Mouse (Mus musculus) myocyte (in vitro differentiated cells): ENCODE measurements at regions not wholly inside any gene's neighbourhood (a gene's known extent, or its start where the extent isn't known, plus 50 kb on each side); places are given as distances from the start of the nearest gene placed in this dataset.

Experiments used
- H3K27me3 ChIP-seq: one replicate; pipeline ENCODE4 v1.6.1; 2011; ENCODE audit not compliant: control insufficient read depth, insufficient read depth, insufficient read length
- H3K36me3 ChIP-seq: one replicate; pipeline ENCODE4 v1.6.1; 2011; ENCODE audit not compliant: control insufficient read depth, insufficient read depth
- H3K4me2 ChIP-seq: one replicate; pipeline ENCODE4 v1.6.1; 2011; ENCODE audit warnings: low read depth, control low read depth
- H3K4me3 ChIP-seq: one replicate; pipeline ENCODE4 v1.5.1; 2011; ENCODE audit warnings: mild to moderate bottlenecking, control low read depth, moderate library complexity
- H3K79me2 ChIP-seq: one replicate; pipeline ENCODE4 v1.6.1; 2011; ENCODE audit not compliant: control insufficient read depth, insufficient read depth
- H3ac ChIP-seq: one replicate; pipeline ENCODE4 v1.6.1; 2011; ENCODE audit not compliant: control insufficient read depth, insufficient read length
- CEBPB ChIP-seq: IDR thresholded peaks from 2 replicates; pipeline ENCODE4 v1.6.1; 2011; ENCODE audit warnings: mild to moderate bottlenecking, moderate library complexity; ENCODE audit not compliant: poor library complexity, insufficient read depth, severe bottlenecking
- E2F4 ChIP-seq: IDR thresholded peaks from one replicate; pipeline ENCODE4 v1.6.1; 2011; ENCODE audit warnings: mild to moderate bottlenecking, control low read depth, moderate library complexity; ENCODE audit not compliant: insufficient read depth
- MAX ChIP-seq: IDR thresholded peaks from one replicate; pipeline ENCODE4 v1.6.1; 2011; ENCODE audit warnings: low read depth, mild to moderate bottlenecking, control low read depth
- MYOD1 ChIP-seq, 3 experiments: IDR thresholded peaks; one replicate each; pipeline ENCODE4 v1.6.1; 2011; ENCODE audit warnings: control low read depth in 2 of 3, low read depth in 2 of 3, mild to moderate bottlenecking in 2 of 3, moderate library complexity in 1 of 3; ENCODE audit not compliant: insufficient read length in 2 of 3, control insufficient read depth in 1 of 3
- MYOG ChIP-seq, 3 experiments: IDR thresholded peaks; one replicate each; pipeline ENCODE4 v1.6.1; 2011; ENCODE audit warnings: control low read depth in 2 of 3, low read depth in 2 of 3, mild to moderate bottlenecking in 2 of 3; ENCODE audit not compliant: insufficient read length in 2 of 3, control insufficient read depth in 1 of 3, insufficient read depth in 1 of 3
- POLR2A ChIP-seq: IDR thresholded peaks from one replicate; pipeline ENCODE4 v1.6.1; 2011; ENCODE audit warnings: low read depth, mild to moderate bottlenecking, control low read depth, moderate library complexity; ENCODE audit not compliant: insufficient read length
- POLR2AphosphoS2 ChIP-seq: IDR thresholded peaks from one replicate; pipeline ENCODE4 v1.6.1; 2011; ENCODE audit warnings: low read depth, control low read depth; ENCODE audit not compliant: insufficient read length
- REST ChIP-seq: IDR thresholded peaks from one replicate; pipeline ENCODE4 v1.6.1; 2011; ENCODE audit warnings: mild to moderate bottlenecking, control low read depth, moderate library complexity; ENCODE audit not compliant: insufficient read depth, insufficient read length
- SRF ChIP-seq: IDR thresholded peaks from one replicate; pipeline ENCODE4 v1.6.1; 2011; ENCODE audit warnings: low read depth; ENCODE audit not compliant: control insufficient read depth, insufficient read length
- TCF12 ChIP-seq: IDR thresholded peaks from one replicate; pipeline ENCODE4 v1.6.1; 2011; ENCODE audit warnings: mild to moderate bottlenecking, control low read depth; ENCODE audit not compliant: poor library complexity, insufficient read depth, severe bottlenecking
- TCF3 ChIP-seq: IDR thresholded peaks from one replicate; pipeline ENCODE4 v1.6.1; 2011; ENCODE audit warnings: low read depth, control low read depth; ENCODE audit not compliant: insufficient read length
- USF1 ChIP-seq: IDR thresholded peaks from one replicate; pipeline ENCODE4 v1.6.1; 2011; ENCODE audit warnings: low read depth, mild to moderate bottlenecking, control low read depth, moderate library complexity

- H3ac ChIP-seq, result no peak overlapping the region
- H3K4me3 ChIP-seq, result no peak overlapping the region
- no peaks in the 10 kb centered on the region for H3K27me3 ChIP-seq
- H3K4me2 ChIP-seq, result no peak overlapping the region
- TF ChIP-seq MAX, result no peak
- no peaks in the 10 kb centered on the region for H3K36me3 ChIP-seq
- no peaks in the 10 kb centered on the region for H3K79me2 ChIP-seq
Measured at GRCm38 (mm10) chr16:50095858-50096551, 295.7 kb downstream of the Cd47 start.

GRCm38 (mm10) chr16:50096563-50096962 is 296.2 kb downstream of the Cd47 start:
- no peak overlapping the region for H3K4me2 ChIP-seq
- H3ac ChIP-seq, result no peak overlapping the region
- H3K27me3 ChIP-seq, result no peaks in the 10 kb centered on the region
- H3K79me2 ChIP-seq, result no peaks in the 10 kb centered on the region
- no peaks in the 10 kb centered on the region for H3K36me3 ChIP-seq
- TF ChIP-seq TCF3 (no peak), MYOG (IDR thresholded peaks at IDR 0.05; ENCODE audit: control insufficient read depth in 1 of 3, insufficient read depth in 1 of 3, insufficient read length in 2 of 3, low read depth in 2 of 3) (no peak), REST (no peak), POLR2AphosphoS2 (no peak)
- no peak overlapping the region for H3K4me3 ChIP-seq

GRCm38 (mm10) chr16:50103340-50103739 is 303.0 kb downstream of the Cd47 start:
- H3ac ChIP-seq, result no peak overlapping the region
- no peaks in the 10 kb centered on the region for H3K79me2 ChIP-seq
- no peaks in the 10 kb centered on the region for H3K36me3 ChIP-seq
- TF ChIP-seq POLR2A, result no peak
- no peak for TF ChIP-seq MYOG (IDR thresholded peaks at IDR 0.05; ENCODE audit: control insufficient read depth in 1 of 3, insufficient read depth in 1 of 3, insufficient read length in 2 of 3, low read depth in 2 of 3)
- no peak for TF ChIP-seq USF1
- TF ChIP-seq SRF, result no peak
- TF ChIP-seq MYOD1 (IDR thresholded peaks at IDR 0.05; ENCODE audit: control insufficient read depth in 1 of 3, insufficient read length in 2 of 3, low read depth in 2 of 3), result no peak
- TF ChIP-seq POLR2AphosphoS2, result no peak
- no peak for TF ChIP-seq E2F4
- no peak for TF ChIP-seq TCF12
- TF ChIP-seq REST, result no peak
- no peak for TF ChIP-seq TCF3
- no peaks in the 10 kb centered on the region for H3K27me3 ChIP-seq
- no peak overlapping the region for H3K4me3 ChIP-seq
- H3K4me2 ChIP-seq, result no peak overlapping the region

GRCm38 (mm10) chr16:50118150-50118549 is 314.0 kb downstream of the Bbx start:
- Histone ChIP-seq H3K27me3 (no peaks in the 10 kb centered on the region), H3K4me3 (no peak overlapping the region), H3ac (no peak overlapping the region), H3K79me2 (no peaks in the 10 kb centered on the region), H3K4me2 (no peak overlapping the region), H3K36me3 (no peaks in the 10 kb centered on the region)
- TF ChIP-seq E2F4 (no peak), POLR2A (no peak)

- Histone ChIP-seq H3ac (no peak overlapping the region), H3K4me2 (no peak overlapping the region), H3K27me3 (no peaks in the 10 kb centered on the region), H3K4me3 (no peak overlapping the region), H3K79me2 (no peaks in the 10 kb centered on the region), H3K36me3 (no peaks in the 10 kb centered on the region)
- TF ChIP-seq E2F4 (no peak), CEBPB (no peak), REST (no peak), MYOG (IDR thresholded peaks at IDR 0.05; ENCODE audit: control insufficient read depth in 1 of 3, insufficient read depth in 1 of 3, insufficient read length in 2 of 3, low read depth in 2 of 3) (no peak), USF1 (no peak), POLR2A (no peak), TCF3 (no peak), MYOD1 (IDR thresholded peaks at IDR 0.05; ENCODE audit: control insufficient read depth in 1 of 3, insufficient read length in 2 of 3, low read depth in 2 of 3) (no peak), MAX (no peak), TCF12 (no peak), SRF (no peak), POLR2AphosphoS2 (no peak)
Measured at GRCm38 (mm10) chr16:50122460-50122859, 309.7 kb downstream of the Bbx start.

GRCm38 (mm10) chr16:50124646-50125045 is 307.5 kb downstream of the Bbx start:
- H3K4me3 ChIP-seq, result no peak overlapping the region
- H3K4me2 ChIP-seq, result no peak overlapping the region
- no peaks in the 10 kb centered on the region for H3K36me3 ChIP-seq
- no peaks in the 10 kb centered on the region for H3K79me2 ChIP-seq
- TF ChIP-seq MYOG (IDR thresholded peaks at IDR 0.05; ENCODE audit: control insufficient read depth in 1 of 3, insufficient read depth in 1 of 3, insufficient read length in 2 of 3, low read depth in 2 of 3) (no peak), TCF3 (no peak), MYOD1 (IDR thresholded peaks at IDR 0.05; ENCODE audit: control insufficient read depth in 1 of 3, insufficient read length in 2 of 3, low read depth in 2 of 3) (no peak), REST (no peak)
- H3K27me3 ChIP-seq, result no peaks in the 10 kb centered on the region
- no peak overlapping the region for H3ac ChIP-seq
